Mouse (Mus musculus): ENCODE data around the gene Srpk2. TPM values are rescaled to one million over a fixed set of nuclear protein-coding genes. Genes with fewer than 3 reads are reported as not detected.

The Srpk2 gene
- polyA plus RNA-seq, 1 experiment from 2014 or later, result 36.2 TPM

DNA sequence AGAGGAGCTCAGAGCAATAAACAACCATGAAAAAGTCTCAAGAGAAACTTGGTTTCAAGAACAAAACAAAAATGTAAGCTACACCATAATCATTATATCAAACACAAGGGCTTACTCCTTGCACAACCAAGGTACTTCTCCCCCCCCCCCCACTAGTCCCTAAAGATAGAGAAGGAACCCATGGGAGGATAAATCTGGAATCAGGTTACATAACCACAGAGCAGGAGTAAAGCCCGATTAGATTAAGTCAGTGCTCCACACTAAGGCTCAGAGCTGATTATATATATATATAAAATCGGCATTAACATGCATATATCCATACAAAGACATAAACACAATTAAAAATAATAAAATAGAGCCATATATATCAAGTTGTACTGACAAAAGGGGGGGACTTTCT lies 96.8 kb downstream of the Srpk2 start:
- Histone ChIP-seq H3K27me3 (ENCODE audit: control insufficient read depth, insufficient read depth, low read length) (no peaks in the 10 kb centered on the region), H3K9me3 (replicated peaks; ENCODE audit: control insufficient read depth, low read length) (no peaks in the 10 kb centered on the region), H3K4me3 (replicated peaks; ENCODE audit: low read length) (no peak overlapping the region), H3K27ac (ENCODE audit: low read length) (no peak overlapping the region), H3K36me3 (ENCODE audit: control insufficient read depth, insufficient read depth, low read length) (no peaks in the 10 kb centered on the region), H3K4me2 (ENCODE audit: low read depth, low read length) (no peak overlapping the region), H3K4me1 (ENCODE audit: control insufficient read depth, insufficient read depth, low read length) (no peaks in the 10 kb centered on the region), H3K9ac (ENCODE audit: low read length) (no peak overlapping the region)
- 56% methylated on average over 2 of the region's 2 CpGs for WGBS
- ATAC-seq (ENCODE audit: insufficient read depth, low FRiP score), result no peak

DNA sequence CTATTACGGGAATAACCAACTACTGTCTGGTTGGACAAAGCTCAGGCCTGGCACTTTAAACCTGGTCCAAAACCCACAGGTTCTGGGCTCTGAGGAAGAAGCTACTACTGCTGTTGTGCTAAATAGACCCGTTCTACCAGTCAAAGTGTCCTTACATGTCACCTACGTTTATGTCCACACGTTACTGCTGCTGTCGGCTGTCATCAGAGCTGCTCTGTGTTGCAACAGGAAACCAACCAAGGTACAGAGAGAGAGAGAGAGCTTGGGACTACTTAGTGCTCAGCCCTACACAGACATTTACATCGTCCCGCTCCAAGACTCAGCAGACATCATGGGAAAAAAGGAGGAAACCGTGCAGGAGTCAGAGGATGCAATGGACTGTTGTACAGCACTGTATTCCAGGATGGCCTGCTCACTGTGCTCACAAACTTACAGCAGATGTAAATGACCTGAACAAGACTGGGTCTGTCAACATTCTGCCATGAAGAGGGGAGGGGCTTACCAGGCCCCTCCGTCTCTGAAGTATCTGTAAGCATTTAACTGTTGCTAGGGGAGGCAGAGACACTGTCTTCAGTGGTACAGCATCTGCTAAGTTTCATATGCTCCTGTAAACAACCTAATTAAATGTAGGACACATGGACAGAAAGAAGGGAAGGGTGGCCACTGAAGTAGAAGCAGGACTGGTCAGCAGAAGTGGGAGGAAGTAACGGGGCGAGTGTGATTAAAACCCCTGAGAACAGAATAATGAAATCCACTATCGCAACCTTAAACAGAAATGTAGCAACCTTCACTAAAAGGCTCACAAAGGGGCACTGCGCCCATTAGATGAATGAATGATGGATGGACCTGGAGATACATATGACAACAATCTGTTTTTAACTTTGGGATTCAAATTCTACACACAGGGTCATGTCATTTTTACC lies 97.6 kb downstream of the Srpk2 start:
- Histone ChIP-seq H3K36me3 (ENCODE audit: control insufficient read depth, insufficient read depth, low read length) (no peaks in the 10 kb centered on the region), H3K27me3 (ENCODE audit: control insufficient read depth, insufficient read depth, low read length) (no peaks in the 10 kb centered on the region), H3K4me2 (ENCODE audit: low read depth, low read length) (no peak overlapping the region), H3K27ac (ENCODE audit: low read length) (no peak overlapping the region), H3K4me1 (ENCODE audit: control insufficient read depth, insufficient read depth, low read length) (no peaks in the 10 kb centered on the region), H3K9me3 (replicated peaks; ENCODE audit: control insufficient read depth, low read length) (no peaks in the 10 kb centered on the region), H3K4me3 (replicated peaks; ENCODE audit: low read length) (no peak overlapping the region), H3K9ac (ENCODE audit: low read length) (no peak overlapping the region)
- WGBS, result 85% methylated on average over 13 of the region's 13 CpGs
- ATAC-seq (ENCODE audit: insufficient read depth, low FRiP score), result no peak

- no peak overlapping the region for H3K9ac ChIP-seq (ENCODE audit: low read length)
- no peak overlapping the region for H3K4me3 ChIP-seq (replicated peaks; ENCODE audit: low read length)
- H3K4me2 ChIP-seq (ENCODE audit: low read depth, low read length), result no peak overlapping the region
- no peaks in the 10 kb centered on the region; the same call in 1 of the 2 replicates for H3K4me1 ChIP-seq (ENCODE audit: control insufficient read depth, insufficient read depth, low read length)
- H3K27ac ChIP-seq (ENCODE audit: low read length), result no peak overlapping the region
- no peaks in the 10 kb centered on the region for H3K27me3 ChIP-seq (ENCODE audit: control insufficient read depth, insufficient read depth, low read length)
- 60% methylated on average over 2 of the region's 2 CpGs for WGBS
- H3K9me3 ChIP-seq (replicated peaks; ENCODE audit: control insufficient read depth, low read length), result no peaks in the 10 kb centered on the region
- ATAC-seq (ENCODE audit: insufficient read depth, low FRiP score), result peak; percentile 81; the same call in 1 of the 2 replicates
- no peaks in the 10 kb centered on the region for H3K36me3 ChIP-seq (ENCODE audit: control insufficient read depth, insufficient read depth, low read length)
Measured at GRCm38 (mm10) chr5:23581484-23582060, 102.8 kb downstream of the Srpk2 start.

- 85% methylated on average over 3 of the region's 3 CpGs for WGBS
- no peaks in the 10 kb centered on the region; the same call in 1 of the 2 replicates for H3K4me1 ChIP-seq (ENCODE audit: control insufficient read depth, insufficient read depth, low read length)
- ATAC-seq (ENCODE audit: insufficient read depth, low FRiP score), result no peak
- H3K27ac ChIP-seq (ENCODE audit: low read length), result no peak overlapping the region
- H3K9me3 ChIP-seq (replicated peaks; ENCODE audit: control insufficient read depth, low read length), result no peaks in the 10 kb centered on the region
- no peak overlapping the region for H3K9ac ChIP-seq (ENCODE audit: low read length)
- H3K4me3 ChIP-seq (replicated peaks; ENCODE audit: low read length), result no peak overlapping the region
- no peaks in the 10 kb centered on the region for H3K36me3 ChIP-seq (ENCODE audit: control insufficient read depth, insufficient read depth, low read length)
- no peaks in the 10 kb centered on the region for H3K27me3 ChIP-seq (ENCODE audit: control insufficient read depth, insufficient read depth, low read length)
- no peak overlapping the region for H3K4me2 ChIP-seq (ENCODE audit: low read depth, low read length)
Measured at GRCm38 (mm10) chr5:23579120-23579880, 105.1 kb downstream of the Srpk2 start.

DNA sequence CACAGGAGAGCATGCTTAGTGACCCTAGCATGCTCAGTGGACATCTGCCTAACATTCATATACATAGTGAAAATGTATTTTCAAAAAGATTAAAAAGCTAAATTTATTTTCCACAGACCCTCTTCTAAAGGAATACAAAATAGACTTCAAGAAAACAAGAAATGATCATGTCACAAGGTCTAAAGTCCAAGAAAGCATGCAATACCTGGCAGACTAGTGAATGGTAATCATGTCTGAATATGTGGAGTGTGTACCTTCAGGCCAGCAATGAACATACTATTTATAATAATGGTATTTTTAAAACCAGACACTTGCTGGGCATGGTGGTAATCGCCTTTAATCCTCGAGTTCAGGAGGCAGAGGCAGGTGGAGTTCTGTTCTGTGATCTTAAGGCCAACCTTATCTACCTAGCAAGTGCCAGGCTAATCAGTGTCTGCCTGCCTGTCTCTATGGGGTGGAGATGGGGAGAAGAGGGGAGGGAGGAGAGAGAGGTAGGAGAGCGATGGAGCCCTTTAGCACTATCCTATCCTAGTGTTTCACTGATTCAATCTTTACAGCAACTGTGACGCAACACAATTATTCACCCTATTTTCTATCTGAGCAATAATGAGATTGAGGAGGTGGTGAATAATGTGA lies 106.0 kb downstream of the Srpk2 start:
- Histone ChIP-seq H3K27ac (ENCODE audit: low read length) (no peak overlapping the region), H3K9ac (ENCODE audit: low read length) (no peak overlapping the region), H3K4me2 (ENCODE audit: low read depth, low read length) (no peak overlapping the region), H3K27me3 (ENCODE audit: control insufficient read depth, insufficient read depth, low read length) (no peaks in the 10 kb centered on the region), H3K4me3 (replicated peaks; ENCODE audit: low read length) (no peak overlapping the region), H3K4me1 (ENCODE audit: control insufficient read depth, insufficient read depth, low read length) (no peaks in the 10 kb centered on the region; the same call in 1 of the 2 replicates), H3K9me3 (replicated peaks; ENCODE audit: control insufficient read depth, low read length) (no peaks in the 10 kb centered on the region), H3K36me3 (ENCODE audit: control insufficient read depth, insufficient read depth, low read length) (no peaks in the 10 kb centered on the region)
- WGBS, result 81% methylated on average over 4 of the region's 4 CpGs
- ATAC-seq (ENCODE audit: insufficient read depth, low FRiP score), result no peak

DNA sequence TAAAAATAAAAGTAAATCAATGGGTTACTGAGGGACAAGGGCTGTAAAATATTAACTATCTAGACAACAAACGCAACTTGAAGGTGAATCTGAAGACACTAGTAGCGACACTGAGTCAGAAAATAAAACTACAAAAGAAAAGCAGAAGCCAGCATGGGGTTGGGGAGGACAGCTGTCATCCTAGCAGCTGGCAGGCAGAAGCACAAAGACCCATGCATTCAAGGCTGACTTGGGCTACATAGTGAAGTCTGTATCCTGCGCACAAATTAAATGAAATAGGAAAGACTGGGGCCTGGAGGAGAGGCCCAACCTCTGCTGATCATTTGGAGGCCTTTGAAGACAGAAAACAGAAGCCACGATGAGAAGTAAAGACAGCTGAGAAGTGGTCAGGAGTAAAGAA lies 106.6 kb downstream of the Srpk2 start:
- Histone ChIP-seq H3K4me2 (ENCODE audit: low read depth, low read length) (no peak overlapping the region), H3K4me3 (replicated peaks; ENCODE audit: low read length) (no peak overlapping the region), H3K27ac (ENCODE audit: low read length) (no peak overlapping the region), H3K9ac (ENCODE audit: low read length) (no peak overlapping the region), H3K4me1 (ENCODE audit: control insufficient read depth, insufficient read depth, low read length) (no peaks in the 10 kb centered on the region; the same call in 1 of the 2 replicates), H3K9me3 (replicated peaks; ENCODE audit: control insufficient read depth, low read length) (no peaks in the 10 kb centered on the region), H3K36me3 (ENCODE audit: control insufficient read depth, insufficient read depth, low read length) (no peaks in the 10 kb centered on the region), H3K27me3 (ENCODE audit: control insufficient read depth, insufficient read depth, low read length) (no peaks in the 10 kb centered on the region)
- 63% methylated on average over 4 of the region's 4 CpGs for WGBS
- no peak for ATAC-seq (ENCODE audit: insufficient read depth, low FRiP score)

- 39% methylated on average over 6 of the region's 6 CpGs for WGBS
- no peak overlapping the region for H3K4me3 ChIP-seq (replicated peaks; ENCODE audit: low read length)
- H3K9me3 ChIP-seq (replicated peaks; ENCODE audit: control insufficient read depth, low read length), result no peaks in the 10 kb centered on the region
- no peak overlapping the region for H3K27ac ChIP-seq (ENCODE audit: low read length)
- H3K4me2 ChIP-seq (ENCODE audit: low read depth, low read length), result no peak overlapping the region
- H3K27me3 ChIP-seq (ENCODE audit: control insufficient read depth, insufficient read depth, low read length), result no peaks in the 10 kb centered on the region
- no peak for ATAC-seq (ENCODE audit: insufficient read depth, low FRiP score)
- H3K4me1 ChIP-seq (ENCODE audit: control insufficient read depth, insufficient read depth, low read length), result no peaks in the 10 kb centered on the region; the same call in 1 of the 2 replicates
- H3K36me3 ChIP-seq (ENCODE audit: control insufficient read depth, insufficient read depth, low read length), result no peaks in the 10 kb centered on the region
- H3K9ac ChIP-seq (ENCODE audit: low read length), result no peak overlapping the region
Measured at GRCm38 (mm10) chr5:23576336-23577094, 107.9 kb downstream of the Srpk2 start.

GRCm38 (mm10) chr5:23573942-23574341 lies 110.5 kb downstream of the Srpk2 start:
- H3K4me3 ChIP-seq (replicated peaks; ENCODE audit: low read length), result no peak overlapping the region
- WGBS, result 94% methylated on average over 5 of the region's 5 CpGs
- ATAC-seq (ENCODE audit: insufficient read depth, low FRiP score), result no peak
- no peak overlapping the region for H3K4me2 ChIP-seq (ENCODE audit: low read depth, low read length)
- H3K9ac ChIP-seq (ENCODE audit: low read length), result no peak overlapping the region
- no peaks in the 10 kb centered on the region for H3K36me3 ChIP-seq (ENCODE audit: control insufficient read depth, insufficient read depth, low read length)
- no peaks in the 10 kb centered on the region for H3K27me3 ChIP-seq (ENCODE audit: control insufficient read depth, insufficient read depth, low read length)
- H3K9me3 ChIP-seq (replicated peaks; ENCODE audit: control insufficient read depth, low read length), result no peaks in the 10 kb centered on the region
- no peaks in the 10 kb centered on the region for H3K4me1 ChIP-seq (ENCODE audit: control insufficient read depth, insufficient read depth, low read length)
- H3K27ac ChIP-seq (ENCODE audit: low read length), result no peak overlapping the region

All from stomach, embryonic 16.5 days (tissue).